Comparison of ENCODE assay signal across 17 mouse cellular contexts in the genomic region with DNA sequence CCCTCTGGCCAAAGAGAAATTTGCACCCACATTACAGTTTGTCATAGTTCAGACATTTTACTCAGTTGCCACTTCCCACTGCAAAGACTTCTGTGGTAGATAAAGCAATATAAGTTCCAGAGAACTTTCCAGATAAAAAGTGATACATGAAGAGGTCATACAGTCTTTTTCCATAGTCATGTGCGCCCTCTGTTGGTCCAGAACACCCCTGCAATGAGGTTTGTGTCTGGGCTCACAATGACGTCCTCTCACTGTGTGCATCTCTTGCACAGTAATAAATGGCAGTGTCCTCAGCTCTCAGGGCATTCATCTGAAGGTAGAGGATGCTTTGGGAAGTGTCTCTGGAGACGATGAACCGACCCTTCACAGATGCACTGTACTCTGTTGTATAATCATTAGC.
DNase-seq lines count a peak whose midpoint lies in the region; ATAC-seq and TF ChIP-seq lines count a peak whose summit lies in the region.
"Had no signal": no experiment of that assay in that cellular context is flagged by ENCODE, and none has a peak within 500 bp of the region (broad histone marks: within the 10 kb centered on the region; RNA-seq: fewer than 3 reads in every experiment).

No protein-coding gene starts in this region.

- ATAC-seq in lung, embryonic 14.5 days (ENCODE audit: insufficient read depth) = no peak
- ATAC-seq: lung, postnatal 0 days had no signal

- no peaks in the 10 kb centered on the region for H3K4me1 ChIP-seq in lung, embryonic 14.5 days (ENCODE audit: insufficient read depth)
- H3K4me1 ChIP-seq: forebrain, embryonic 12.5 days; liver, embryonic 13.5 days; megakaryocyte, embryonic 14.5 days had no signal

- 0 out of 2 replicates have a peak, but pooled peaks have one; percentile 13 for TF ChIP-seq CTCF in lung, embryonic 14.5 days (IDR thresholded peaks at IDR 0.05; ENCODE audit: low read depth)

- H3K4me3 ChIP-seq in lung, embryonic 14.5 days (ENCODE audit: low read depth, low read length) = no peak overlapping the region
- H3K4me3 ChIP-seq: forebrain, embryonic 12.5 days; liver, embryonic 13.5 days; megakaryocyte, embryonic 14.5 days had no signal

- intact Hi-C loops in left cerebral cortex, postnatal 14 days (cut with DNase I) = no loop called here

- DNase-seq in embryo, embryonic 10 days (ENCODE audit: low spot score) = peak; percentile 3
- no peak for DNase-seq in embryo, embryonic 11 days
- DNase-seq in lung, embryonic 14.5 days = peak; percentile 0
- no peak for DNase-seq in lung, postnatal 36 days
- peak; percentile 57 for DNase-seq in ZHBTc4 (ENCODE audit: low read depth, low spot score)
- DNase-seq in cerebellum, postnatal 10 days = no peak
- no peak for DNase-seq in left cerebral cortex, postnatal 14 days (ENCODE audit: low spot score in 2 of 2)
- DNase-seq in spleen, postnatal 14 days (ENCODE audit: low spot score in 2 of 2) = no peak
- DNase-seq: cerebellum, adult 8-10 months; gastrocnemius, postnatal 36 days; left cerebral cortex, postnatal 4 days; liver, embryonic 13.5 days; right cerebral cortex, postnatal 25 days; thymus, postnatal 4 days had no signal

- WGBS in lung, embryonic 14.5 days = 31% methylated on average over 4 of the region's 4 CpGs

- no peak overlapping the region for H3K4me2 ChIP-seq in lung, embryonic 14.5 days
- H3K4me2 ChIP-seq: forebrain, embryonic 12.5 days; liver, embryonic 13.5 days had no signal

- no peaks in the 10 kb centered on the region for H3K36me3 ChIP-seq in lung, embryonic 14.5 days (ENCODE audit: insufficient read depth)
- H3K36me3 ChIP-seq: forebrain, embryonic 12.5 days; liver, embryonic 13.5 days had no signal

- no peak overlapping the region for H3K9ac ChIP-seq in lung, embryonic 14.5 days
- H3K9ac ChIP-seq: forebrain, embryonic 12.5 days; liver, embryonic 13.5 days had no signal

- H3K27me3 ChIP-seq in lung, embryonic 14.5 days (ENCODE audit: insufficient read depth, low read length) = no peaks in the 10 kb centered on the region
- H3K27me3 ChIP-seq: forebrain, embryonic 12.5 days; liver, embryonic 13.5 days; megakaryocyte, embryonic 14.5 days had no signal

- H3K27ac ChIP-seq in lung, embryonic 14.5 days (ENCODE audit: low read depth) = no peak overlapping the region
- H3K27ac ChIP-seq: forebrain, embryonic 12.5 days; liver, embryonic 13.5 days had no signal

- H3K9me3 ChIP-seq in lung, embryonic 14.5 days (ENCODE audit: low read depth, low read length) = no peaks in the 10 kb centered on the region
- H3K9me3 ChIP-seq: liver, embryonic 13.5 days; megakaryocyte, embryonic 14.5 days had no signal

Comparison
In these comparisons a context has a peak if more than half of its experiments do, and no peak if none do; other contexts are left out.
1. DNase-seq: peak in embryo, embryonic 10 days (single experiment), lung, embryonic 14.5 days (single experiment) and ZHBTc4 (single experiment); none in embryo, embryonic 11 days (single experiment), lung, postnatal 36 days (single experiment), cerebellum, postnatal 10 days (0 of 2), left cerebral cortex, postnatal 14 days (0 of 2) and spleen, postnatal 14 days (0 of 2).